In the genomic region with DNA sequence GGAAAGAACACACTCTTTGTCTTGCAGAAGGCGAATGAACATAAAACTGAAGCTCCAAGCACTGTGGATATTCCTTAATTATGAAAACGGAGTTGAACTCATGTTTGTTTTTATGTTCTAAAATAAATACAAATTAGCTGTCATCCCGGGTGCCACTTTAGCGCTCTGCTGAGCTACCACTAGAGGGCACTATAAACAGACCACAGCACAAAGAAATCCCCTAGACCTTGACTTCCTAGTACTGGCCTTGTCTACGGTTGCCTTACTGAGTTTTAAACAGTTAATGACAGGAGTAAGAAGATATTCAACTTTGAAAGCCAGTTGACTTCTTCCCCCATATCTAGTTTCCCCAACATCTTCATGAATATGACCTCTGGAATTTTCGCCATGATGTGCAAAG, we compare ENCODE assay signal across 9 mouse cellular contexts. TPM values are rescaled to one million over a fixed set of nuclear protein-coding genes. Genes with fewer than 3 reads are reported as not detected.
DNase-seq lines count a peak whose midpoint lies in the region; ATAC-seq and TF ChIP-seq lines count a peak whose summit lies in the region.
"Had no signal": no experiment of that assay in that cellular context is flagged by ENCODE, and none has a peak within 500 bp of the region (broad histone marks: within the 10 kb centered on the region; RNA-seq: fewer than 3 reads in every experiment).

No protein-coding gene starts in this region.

- H3K36me3 ChIP-seq in forebrain, embryonic 14.5 days (ENCODE audit: control insufficient read depth, insufficient read depth, low read length), result no peaks in the 10 kb centered on the region
- H3K36me3 ChIP-seq in forebrain, embryonic 13.5 days (ENCODE audit: poor library complexity, severe bottlenecking), result no peaks in the 10 kb centered on the region
- no peaks in the 10 kb centered on the region for H3K36me3 ChIP-seq in intestine, embryonic 15.5 days
- H3K36me3 ChIP-seq in liver, embryonic 14.5 days (replicated peaks; ENCODE audit: control insufficient read depth, insufficient read depth, low read depth), result no peaks in the 10 kb centered on the region

- H3K4me3 ChIP-seq in forebrain, embryonic 14.5 days (ENCODE audit: low read depth, low read length), result no peak overlapping the region
- no peak overlapping the region for H3K4me3 ChIP-seq in forebrain, embryonic 13.5 days
- H3K4me3 ChIP-seq in intestine, embryonic 15.5 days (replicated peaks), result no peak overlapping the region
- no peak overlapping the region for H3K4me3 ChIP-seq in liver, embryonic 14.5 days (ENCODE audit: insufficient read depth in 1 of 2, low read depth in 2 of 2, low read length in 2 of 2)

- DNase-seq in forebrain, embryonic 14.5 days (ENCODE audit: low spot score), result peak; percentile 75
- DNase-seq in urinary bladder, postnatal 14 days (ENCODE audit: low spot score), result peak; percentile 26
- DNase-seq in urinary bladder, adult 2 months (ENCODE audit: low spot score), result no peak
- DNase-seq in liver, embryonic 14.5 days (ENCODE audit: low read depth in 3 of 3, low spot score in 3 of 3), result peak; percentile 16 to 29 (median 17)
- peak; percentile 71 for DNase-seq in retina, postnatal 1 day

- no peak overlapping the region for H3K4me2 ChIP-seq in forebrain, embryonic 14.5 days (ENCODE audit: low read length)
- no peak overlapping the region for H3K4me2 ChIP-seq in forebrain, embryonic 13.5 days
- H3K4me2 ChIP-seq in intestine, embryonic 15.5 days (replicated peaks), result no peak overlapping the region
- no peak overlapping the region for H3K4me2 ChIP-seq in liver, embryonic 14.5 days (ENCODE audit: low read depth)

- TF ChIP-seq EP300 in liver, embryonic 14.5 days (IDR thresholded peaks at IDR 0.05; ENCODE audit: low read depth), result no peak

- no peak overlapping the region for H3K9ac ChIP-seq in forebrain, embryonic 14.5 days (ENCODE audit: low read length)
- no peak overlapping the region for H3K9ac ChIP-seq in forebrain, embryonic 13.5 days
- no peak overlapping the region for H3K9ac ChIP-seq in intestine, embryonic 15.5 days
- no peak overlapping the region for H3K9ac ChIP-seq in liver, embryonic 14.5 days (replicated peaks)

- WGBS in forebrain, embryonic 14.5 days, result 20% methylated on average over 6 of the region's 6 CpGs
- 21% methylated on average over 6 of the region's 6 CpGs for WGBS in forebrain, embryonic 13.5 days
- WGBS in intestine, embryonic 15.5 days, result 22% methylated on average over 6 of the region's 6 CpGs
- WGBS in liver, embryonic 14.5 days (ENCODE audit: insufficient replicate concordance), result 17% methylated on average over 6 of the region's 6 CpGs

- H3K4me1 ChIP-seq in forebrain, embryonic 14.5 days (ENCODE audit: control insufficient read depth, insufficient read depth, low read length), result peaks cover 3% of the 10 kb centered on the region; the same call in 1 of the 2 replicates
- peaks cover 12% of the 10 kb centered on the region for H3K4me1 ChIP-seq in forebrain, embryonic 13.5 days
- no peaks in the 10 kb centered on the region; the same call in 1 of the 2 replicates for H3K4me1 ChIP-seq in intestine, embryonic 15.5 days (replicated peaks)
- H3K4me1 ChIP-seq in liver, embryonic 14.5 days (replicated peaks; ENCODE audit: control insufficient read depth in 2 of 2, insufficient read depth in 2 of 2, low read length in 1 of 2), result peaks cover 0 to 19% of the 10 kb centered on the region in 2 experiments; a peak in 3 of 4 replicates

- peak; percentile 80 for TF ChIP-seq CTCF in liver, embryonic 14.5 days (IDR thresholded peaks at IDR 0.05; ENCODE audit: low read depth)

- no peak overlapping the region for H3K27ac ChIP-seq in forebrain, embryonic 14.5 days (ENCODE audit: low read depth, low read length)
- no peak overlapping the region for H3K27ac ChIP-seq in forebrain, embryonic 13.5 days
- no peak overlapping the region for H3K27ac ChIP-seq in intestine, embryonic 15.5 days
- no peak overlapping the region for H3K27ac ChIP-seq in liver, embryonic 14.5 days

- H3K27me3 ChIP-seq in forebrain, embryonic 14.5 days (replicated peaks; ENCODE audit: control insufficient read depth, insufficient read depth, low read length), result no peaks in the 10 kb centered on the region
- H3K27me3 ChIP-seq in forebrain, embryonic 13.5 days, result no peaks in the 10 kb centered on the region
- H3K27me3 ChIP-seq in intestine, embryonic 15.5 days (replicated peaks), result no peaks in the 10 kb centered on the region
- no peaks in the 10 kb centered on the region for H3K27me3 ChIP-seq in liver, embryonic 14.5 days (ENCODE audit: control insufficient read depth, insufficient read depth, low read length)

- no peaks in the 10 kb centered on the region for H3K9me3 ChIP-seq in forebrain, embryonic 14.5 days (replicated peaks; ENCODE audit: control insufficient read depth, low read length)
- no peaks in the 10 kb centered on the region; the same call in 1 of the 2 replicates for H3K9me3 ChIP-seq in forebrain, embryonic 13.5 days (replicated peaks)
- no peaks in the 10 kb centered on the region for H3K9me3 ChIP-seq in intestine, embryonic 15.5 days
- H3K9me3 ChIP-seq in liver, embryonic 14.5 days (ENCODE audit: control insufficient read depth, low read length), result no peaks in the 10 kb centered on the region

- ATAC-seq in forebrain, embryonic 14.5 days, result peak; percentile 61
- no peak; the same call in 1 of the 2 replicates for ATAC-seq in forebrain, embryonic 13.5 days
- peak; percentile 94 for ATAC-seq in common myeloid progenitor, adult 5-6 weeks (replicated peaks; ENCODE audit: low read depth, poor library complexity, severe bottlenecking)
- ATAC-seq in intestine, embryonic 15.5 days, result peak; percentile 53; the same call in 1 of the 2 replicates
- ATAC-seq in liver, embryonic 14.5 days (ENCODE audit: insufficient read depth), result no peak

RNA-seq across cellular contexts. Expression of a gene that starts 29.9 kb away (rescaled TPM):
- 1.1 TPM in 1 of 2 replicates, not detected in the other for polyA plus RNA-seq in forebrain, embryonic 14.5 days (2014; fragmentation: Nextera tagmentation; extraction: Ambion mirVana)
- polyA plus RNA-seq in forebrain, embryonic 13.5 days (2015; fragmentation: Nextera tagmentation; extraction: Ambion mirVana), result not detected in 2 replicates
- not detected in 2 replicates for polyA plus RNA-seq in urinary bladder, adult 2 months (2012; rRNA removed)
- not detected in 2 replicates for total RNA-seq in common myeloid progenitor, adult 5-6 weeks (2017)
- not detected in 2 replicates for polyA plus RNA-seq in intestine, embryonic 15.5 days (2015; fragmentation: Nextera tagmentation; extraction: Ambion mirVana)
- polyA plus RNA-seq in liver, embryonic 14.5 days (2012; rRNA removed), result 0.06 TPM in 1 of 2 replicates, not detected in the other
- not detected in 2 replicates for polyA plus RNA-seq in liver, embryonic 14.5 days (2014; fragmentation: Nextera tagmentation; extraction: Ambion mirVana)
- polyA plus RNA-seq: large intestine, adult 2 months had no signal

Comparison
In these comparisons a context has a peak if more than half of its experiments do, and no peak if none do; other contexts are left out.
1. ATAC-seq: peak in forebrain, embryonic 14.5 days (single experiment), common myeloid progenitor, adult 5-6 weeks (single experiment) and intestine, embryonic 15.5 days (single experiment); none in forebrain, embryonic 13.5 days (single experiment) and liver, embryonic 14.5 days (single experiment).